8 mouse cellular contexts compared by ENCODE assay signal in the genomic region with DNA sequence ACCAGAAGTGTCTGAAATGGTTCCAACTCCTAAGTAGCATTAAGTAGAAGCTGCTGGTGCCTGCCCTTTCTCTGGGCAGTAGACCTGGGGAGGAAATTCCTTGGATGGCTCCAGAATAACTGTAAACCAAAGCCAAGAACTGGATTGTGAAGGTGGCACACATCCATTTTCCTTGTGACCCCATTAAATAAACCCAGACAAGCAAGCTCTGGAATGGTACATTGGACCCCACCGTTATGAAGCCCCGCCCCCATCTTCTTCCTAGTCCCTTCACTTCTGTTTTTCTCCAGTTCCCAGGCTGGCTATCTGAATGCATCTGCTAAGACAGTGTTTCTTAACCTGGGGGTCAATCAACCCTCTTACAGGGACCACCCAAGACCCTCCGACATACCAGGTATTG. TPM values are rescaled to one million over a fixed set of nuclear protein-coding genes. Genes with fewer than 3 reads are reported as not detected.
DNase-seq lines count a peak whose midpoint lies in the region; ATAC-seq and TF ChIP-seq lines count a peak whose summit lies in the region.

A gene (plus strand): TSS at position 279 of the 400 bp plus-strand sequence.

- no peak within 1 kb of the TSS for H3K27ac ChIP-seq in lung, embryonic 14.5 days (ENCODE audit: low read depth)
- no peak within 1 kb of the TSS for H3K27ac ChIP-seq in midbrain, embryonic 11.5 days (ENCODE audit: low read depth, low read length)

- no peaks in the 10 kb centered on the region for H3K36me3 ChIP-seq in lung, embryonic 14.5 days (ENCODE audit: insufficient read depth)
- H3K36me3 ChIP-seq in midbrain, embryonic 11.5 days (ENCODE audit: control insufficient read depth, insufficient read depth, low read length) = no peaks in the 10 kb centered on the region

- intact Hi-C loops in heart, postnatal 25 days (cut with DNase I) = loop anchor here (10.0 kb wide), 1 partner anchor 457 kb away; a partner anchor contains a TSS

- TF ChIP-seq CTCF in lung, embryonic 14.5 days (IDR thresholded peaks at IDR 0.05; ENCODE audit: low read depth) = no peak

- ATAC-seq in lung, embryonic 14.5 days (ENCODE audit: insufficient read depth) = no peak
- ATAC-seq in erythroid progenitor cell, adult 5-6 weeks (replicated peaks; ENCODE audit: low FRiP score, poor library complexity, severe bottlenecking) = no peak
- ATAC-seq in midbrain, embryonic 11.5 days (ENCODE audit: low FRiP score) = no peak

- peaks cover 8% of the 10 kb centered on the region; the same call in 1 of the 2 replicates for H3K4me1 ChIP-seq in lung, embryonic 14.5 days (ENCODE audit: insufficient read depth)
- H3K4me1 ChIP-seq in midbrain, embryonic 11.5 days (ENCODE audit: control insufficient read depth, insufficient read depth, low read length) = peaks cover 6% of the 10 kb centered on the region; the same call in 1 of the 2 replicates

- H3K9me3 ChIP-seq in lung, embryonic 14.5 days (ENCODE audit: low read depth, low read length) = no peaks in the 10 kb centered on the region
- no peaks in the 10 kb centered on the region for H3K9me3 ChIP-seq in midbrain, embryonic 11.5 days (ENCODE audit: control insufficient read depth, low read length)

- DNase-seq in lung, embryonic 14.5 days = no peak
- DNase-seq in lung, postnatal 10 days = no peak
- no peak for DNase-seq in heart, postnatal 25 days (ENCODE audit: low spot score)
- no peak for DNase-seq in layer of hippocampus, postnatal 25 days (ENCODE audit: extremely low spot score in 1 of 2, low spot score in 1 of 2)
- DNase-seq in midbrain, embryonic 11.5 days (ENCODE audit: low spot score, missing footprints) = no peak
- DNase-seq in cerebellum, adult 9-11 months = no peak
- DNase-seq in spleen, adult 18-20 months = no peak

- H3K4me3 ChIP-seq in lung, embryonic 14.5 days (ENCODE audit: low read depth, low read length) = no peak within 1 kb of the TSS
- no peak within 1 kb of the TSS for H3K4me3 ChIP-seq in midbrain, embryonic 11.5 days (ENCODE audit: low read depth, low read length)

- no peak within 1 kb of the TSS for H3K9ac ChIP-seq in lung, embryonic 14.5 days
- H3K9ac ChIP-seq in midbrain, embryonic 11.5 days (ENCODE audit: low read length) = no peak within 1 kb of the TSS

- no peaks in the 10 kb centered on the region for H3K27me3 ChIP-seq in lung, embryonic 14.5 days (ENCODE audit: insufficient read depth, low read length)
- no peaks in the 10 kb centered on the region for H3K27me3 ChIP-seq in midbrain, embryonic 11.5 days (ENCODE audit: control insufficient read depth, insufficient read depth, low read length)

- WGBS in lung, embryonic 14.5 days = 78% methylated on average over 3 of the region's 3 CpGs
- 89% methylated on average over 3 of the region's 3 CpGs for WGBS in midbrain, embryonic 11.5 days

- H3K4me2 ChIP-seq in lung, embryonic 14.5 days = no peak within 1 kb of the TSS
- H3K4me2 ChIP-seq in midbrain, embryonic 11.5 days = no peak within 1 kb of the TSS

RNA-seq across cellular contexts. Expression of the gene that starts here (rescaled TPM):
- polyA plus RNA-seq in lung, embryonic 14.5 days (2014; fragmentation: Nextera tagmentation; extraction: Ambion mirVana) = 29.1 and 32.8 TPM in 2 replicates
- total RNA-seq in erythroid progenitor cell, adult 5-6 weeks (2015; ENCODE audit: low replicate concordance) = 10.8 and 10.9 TPM in 2 replicates
- total RNA-seq in erythroid progenitor cell, adult 5-6 weeks (2017; ENCODE audit: low replicate concordance) = 18.4 and 22.8 TPM in 2 replicates
- total RNA-seq in heart, postnatal 25 days (2021) = 10 to 100 TPM; 11.8 to 13.1 TPM
- total RNA-seq in layer of hippocampus, postnatal 25 days (2021) = 10 to 100 TPM; 72.4 to 81.7 TPM
- polyA plus RNA-seq in midbrain, embryonic 11.5 days (2014; fragmentation: Nextera tagmentation; extraction: Ambion mirVana) = 33.6 and 40.7 TPM in 2 replicates
